Mouse (Mus musculus): ENCODE data around the gene Stxbp1.

- no peak for TF ChIP-seq CTCF (IDR thresholded peaks at IDR 0.05; ENCODE audit: low read depth, low read length)
- TF ChIP-seq GATA2 (IDR thresholded peaks at IDR 0.05; ENCODE audit: borderline replicate concordance, low read depth, low read length), result no peak
- no peak for TF ChIP-seq POLR2AphosphoS5 (IDR thresholded peaks at IDR 0.05; ENCODE audit: insufficient replicate concordance, low read depth, low read length)
- no peak for TF ChIP-seq GATA1 (IDR thresholded peaks at IDR 0.05; ENCODE audit: borderline replicate concordance, low read length)
These were observed 34.0 kb upstream of the Stxbp1 start for GRCm38 (mm10) chr2:32881054-32881453.

Measured in G1E (cell line).